Mouse (Mus musculus) skeletal muscle tissue, adult 2 months (tissue): ENCODE data around the gene Egr2.

Experiments used
- DNase-seq: peaks from one replicate; pipeline ENCODE4 v3.0.0-alpha.2; 2012; ENCODE audit warnings: low read depth, low spot score

Egr2 gene

DNA sequence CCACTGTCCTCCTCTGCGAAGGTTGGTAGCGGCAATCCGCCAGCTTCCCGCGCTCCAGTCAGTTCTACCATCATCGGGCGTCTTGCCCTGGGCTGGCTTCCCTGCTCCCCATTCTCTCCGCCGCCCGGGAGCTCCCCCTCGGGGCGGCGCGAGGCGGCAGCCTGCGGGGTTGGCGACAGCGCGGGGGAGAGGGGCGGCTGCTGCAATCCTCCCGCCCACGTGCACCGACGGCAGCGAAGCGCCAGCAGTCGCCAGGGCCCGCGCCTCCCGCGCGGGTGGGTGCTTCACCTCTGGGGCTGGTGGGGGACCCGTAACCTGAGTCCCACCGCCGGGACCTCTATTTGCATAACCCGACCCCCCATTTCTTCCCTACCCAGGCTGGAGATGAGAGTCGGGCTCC lies at the start of gene Egr2:
Gene Egr2, plus strand, starts transcription at position 220 of the 400 bp plus-strand sequence.
- DNase-seq: no peak

DNA sequence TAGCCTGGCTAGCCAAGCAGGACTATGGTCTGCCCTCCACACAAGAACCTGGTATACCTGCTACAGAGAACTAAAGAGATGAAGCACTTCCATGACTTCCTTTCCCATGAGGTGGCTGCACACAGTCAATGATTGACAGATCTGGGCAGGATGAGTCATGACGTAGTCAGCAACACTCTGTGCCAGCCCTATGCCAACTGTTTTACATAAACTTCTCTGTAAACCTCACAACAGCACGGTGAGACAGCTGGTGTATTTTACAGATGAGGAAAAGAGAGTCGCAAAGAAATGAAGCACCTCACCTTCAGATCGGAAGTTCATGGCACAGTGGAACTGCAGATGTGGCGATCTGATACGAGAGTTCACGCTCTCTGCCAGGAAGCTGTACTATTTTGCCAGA lies 47.8 kb upstream of the Egr2 start:
- DNase-seq: no peak

DNA sequence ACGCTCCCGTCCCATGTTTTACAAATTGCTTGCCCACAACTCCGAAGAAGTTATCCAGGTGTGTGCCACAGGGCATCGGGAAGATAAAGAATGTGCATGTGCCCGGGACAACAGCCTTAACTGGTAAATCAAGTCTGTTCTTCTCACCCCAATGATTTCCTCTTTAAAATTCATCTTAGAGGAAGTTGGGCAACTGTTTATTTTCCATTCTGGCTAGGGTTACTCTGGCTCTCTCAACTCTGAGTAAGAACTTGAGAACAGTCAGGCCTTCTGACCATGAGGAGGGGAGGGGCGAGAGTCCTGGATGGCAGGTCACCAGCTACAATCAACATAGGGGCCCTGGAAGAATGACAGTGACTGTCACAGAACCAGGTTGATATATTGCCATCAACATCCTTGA lies 45.4 kb upstream of the Egr2 start:
- DNase-seq: no peak

DNA sequence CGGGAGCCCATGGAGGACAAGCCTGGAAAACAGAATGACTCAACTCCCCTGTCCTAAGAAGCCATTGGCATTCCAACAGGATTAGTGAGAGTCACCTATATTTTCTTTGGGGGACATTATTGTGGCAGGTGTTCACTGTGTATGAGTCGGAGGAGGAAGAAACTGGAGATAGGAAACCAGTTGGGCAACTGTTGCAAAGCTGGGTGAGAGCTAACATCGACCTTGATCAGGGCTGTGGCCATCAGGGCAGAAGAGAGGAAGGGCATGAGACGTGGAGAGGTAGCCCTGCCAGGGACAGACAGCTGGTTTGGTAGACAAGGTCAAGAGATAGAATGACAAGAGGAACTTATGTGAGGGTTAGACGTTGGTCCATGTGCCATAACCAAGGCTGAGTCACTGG lies 44.6 kb upstream of the Egr2 start:
- DNase-seq: no peak

DNA sequence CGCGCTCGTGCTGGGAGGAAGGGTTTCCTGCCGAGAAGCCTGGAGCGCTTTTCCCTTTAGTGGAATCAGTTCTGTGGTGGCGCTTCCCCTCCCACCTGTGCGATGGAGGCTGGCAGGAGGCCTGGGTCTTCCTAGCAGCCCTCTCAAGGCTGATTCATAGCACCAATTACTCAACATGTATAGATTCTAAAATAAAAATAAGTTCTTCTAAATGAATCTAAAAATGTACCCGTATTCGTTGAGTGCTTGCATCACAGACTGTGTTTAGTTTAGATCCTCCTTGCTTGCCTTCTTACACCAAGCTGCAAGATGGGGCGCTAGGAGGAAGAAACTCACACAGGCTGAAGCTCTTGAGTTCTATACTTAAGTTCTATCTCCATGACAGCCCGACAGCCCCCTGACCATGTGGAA lies 43.1 kb upstream of the Egr2 start:
- DNase-seq: no peak

DNA sequence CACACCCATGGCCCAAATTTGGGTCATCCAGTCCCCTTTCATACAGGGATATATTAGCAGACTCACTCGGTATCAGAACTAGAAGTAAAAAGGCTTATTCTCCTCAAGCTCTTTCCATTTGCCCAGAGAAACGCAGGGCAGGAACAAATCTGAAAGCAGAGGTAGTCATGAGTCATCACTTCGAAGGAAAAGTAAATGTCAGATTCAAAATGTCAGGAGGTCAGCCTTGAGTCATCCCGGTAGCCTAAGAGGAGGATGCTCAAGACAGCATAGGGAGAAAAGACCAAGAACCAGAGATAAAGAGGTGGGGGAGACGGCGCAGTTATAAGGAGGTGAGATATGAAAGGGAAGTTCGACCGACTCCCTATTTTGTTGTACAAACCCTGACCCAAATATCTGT lies 41.7 kb upstream of the Egr2 start:
- DNase-seq: no peak

DNA sequence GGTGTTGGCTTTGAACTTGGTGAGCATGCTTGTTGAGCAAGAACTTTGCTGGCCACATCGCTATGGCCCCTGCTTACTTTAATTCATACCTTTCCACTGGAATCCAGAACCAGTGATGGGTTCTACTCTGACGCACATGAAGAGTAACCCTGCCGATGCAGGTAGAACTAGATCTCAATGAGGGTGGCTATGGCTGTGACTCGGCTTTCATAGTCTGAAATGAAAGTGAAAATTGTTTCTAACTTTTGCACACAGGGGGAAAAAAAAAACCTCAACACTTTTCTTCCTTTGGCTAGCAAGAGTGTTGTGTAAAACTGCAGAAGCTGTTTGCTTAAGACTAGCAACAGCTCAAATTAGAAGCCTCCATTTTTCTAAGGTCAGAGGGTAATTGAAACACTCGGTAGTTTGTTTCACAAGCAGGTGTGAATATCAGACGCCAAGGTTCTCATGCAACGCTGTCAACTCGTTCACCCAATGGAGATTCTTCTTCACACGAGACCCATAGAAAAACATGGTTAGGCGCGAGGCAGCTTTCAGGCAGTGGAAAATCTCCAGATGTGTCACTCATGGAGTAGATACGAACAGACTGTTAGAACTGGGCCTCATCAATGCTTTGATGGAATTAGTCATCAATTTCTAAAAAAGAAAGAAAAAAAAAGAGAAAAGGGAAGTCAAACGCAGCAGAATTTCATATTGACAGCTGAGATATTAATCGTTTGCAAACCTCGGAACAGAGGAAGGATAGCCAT lies 38.0 kb upstream of the Egr2 start:
- no peak for DNase-seq

DNA sequence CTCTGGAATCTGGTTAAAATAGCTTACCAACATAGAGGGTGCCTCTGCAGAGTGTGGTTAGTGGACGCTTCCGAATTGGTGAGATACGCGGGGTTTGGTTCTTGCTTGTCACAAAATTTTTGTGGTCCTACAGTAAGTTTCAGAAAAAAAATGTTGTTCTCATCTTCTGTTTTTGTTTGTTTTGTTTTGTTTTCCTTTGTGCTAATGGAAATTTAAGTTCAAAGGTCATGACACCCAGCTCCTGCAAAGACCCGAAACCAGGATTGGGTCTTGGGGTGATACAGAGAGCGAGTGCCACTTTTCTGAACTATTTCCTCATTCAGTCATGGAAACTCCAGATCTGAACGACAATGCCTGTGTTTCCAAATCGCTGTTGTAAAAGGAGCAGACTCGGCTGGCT lies 37.3 kb upstream of the Egr2 start:
- DNase-seq: no peak

DNA sequence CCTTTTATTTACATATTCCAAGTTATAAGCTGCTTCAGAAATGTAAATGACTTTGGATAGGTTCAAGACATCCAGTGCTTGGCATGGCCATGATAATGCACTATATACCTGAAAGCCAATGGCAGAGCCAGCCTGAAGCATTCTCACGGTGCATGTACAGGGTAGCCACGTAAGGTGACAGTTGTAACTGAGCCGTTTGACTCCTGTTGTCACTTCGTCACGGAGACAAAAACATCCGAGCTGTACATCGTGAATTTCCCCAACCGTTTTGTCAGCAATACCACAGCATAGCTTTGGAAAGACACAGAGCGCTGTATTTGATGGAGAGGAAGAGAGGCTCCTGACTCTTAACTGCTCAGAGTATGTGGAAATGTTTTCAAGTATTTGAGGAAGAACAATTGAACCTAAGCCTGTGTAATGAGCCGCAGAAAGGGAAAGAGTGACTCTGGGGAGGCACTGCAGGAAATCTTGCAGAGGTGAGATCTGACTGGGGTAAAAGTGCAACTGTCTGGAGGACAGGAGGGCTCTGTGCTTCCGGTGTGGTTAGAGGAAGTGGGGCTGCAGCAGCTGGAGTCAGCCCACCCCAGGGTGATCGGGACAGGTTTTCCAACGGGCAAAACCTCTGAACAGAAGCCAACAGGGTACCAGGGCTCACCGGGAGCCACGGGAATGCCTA lies 31.8 kb upstream of the Egr2 start:
- DNase-seq: no peak

DNA sequence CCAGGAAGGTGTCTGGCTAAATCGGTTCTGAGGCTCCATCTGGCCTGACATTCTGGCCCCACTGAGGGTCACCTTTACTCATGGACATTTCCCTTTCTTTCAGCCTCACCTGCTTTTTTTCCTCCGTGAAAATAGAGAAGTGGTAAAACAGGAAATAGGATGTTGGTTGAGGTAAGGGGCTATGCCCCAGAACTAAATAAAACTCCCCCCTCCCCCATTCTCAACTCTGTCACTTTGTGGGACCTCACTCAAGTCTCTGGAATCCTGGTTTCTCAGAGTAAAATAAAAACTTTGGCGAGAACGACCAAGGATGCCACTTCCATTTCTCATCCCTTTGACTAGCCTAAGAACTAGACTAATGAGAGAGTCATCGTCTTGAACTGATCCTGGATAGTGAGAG lies 31.2 kb upstream of the Egr2 start:
- DNase-seq: no peak

DNA sequence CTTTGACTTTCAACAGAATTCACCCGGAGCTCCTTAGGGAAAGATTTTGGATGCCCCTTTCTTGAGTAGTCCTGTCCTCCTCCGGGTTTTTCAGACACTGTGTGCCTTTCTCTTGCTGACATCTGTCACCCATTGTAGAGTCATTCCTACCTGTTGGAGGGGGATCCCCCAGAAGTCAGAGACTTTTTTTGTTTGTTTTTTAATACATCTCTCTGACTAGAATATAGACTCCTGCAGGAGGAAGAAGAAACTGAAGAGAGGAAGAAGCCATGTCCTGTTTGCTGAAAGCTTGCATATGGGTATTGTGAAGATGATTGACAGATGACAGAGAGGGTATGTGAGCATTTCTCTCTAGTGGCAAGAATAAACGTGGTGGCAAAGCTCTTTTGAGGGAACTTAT lies 30.0 kb upstream of the Egr2 start:
- no peak for DNase-seq

DNA sequence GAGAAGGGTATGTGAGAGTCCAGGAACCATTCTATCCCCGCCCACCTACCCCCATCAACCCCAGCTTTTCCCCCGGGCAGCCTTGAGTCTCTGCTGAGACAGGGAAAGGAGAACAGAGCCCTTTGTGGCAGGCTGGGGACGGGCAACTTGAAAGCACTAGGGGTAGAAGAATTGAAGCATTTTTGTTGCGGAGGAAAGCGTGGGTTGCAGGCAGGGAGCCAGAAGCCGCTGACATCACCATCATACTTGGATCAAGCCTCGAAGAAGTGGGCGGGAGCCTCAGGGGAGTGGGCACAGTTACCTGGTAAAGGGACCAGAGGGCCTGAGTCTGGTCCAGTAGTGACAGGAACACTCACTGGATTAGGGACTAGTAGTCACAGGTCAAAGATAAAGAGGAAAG lies 23.1 kb upstream of the Egr2 start:
- DNase-seq: no peak

DNA sequence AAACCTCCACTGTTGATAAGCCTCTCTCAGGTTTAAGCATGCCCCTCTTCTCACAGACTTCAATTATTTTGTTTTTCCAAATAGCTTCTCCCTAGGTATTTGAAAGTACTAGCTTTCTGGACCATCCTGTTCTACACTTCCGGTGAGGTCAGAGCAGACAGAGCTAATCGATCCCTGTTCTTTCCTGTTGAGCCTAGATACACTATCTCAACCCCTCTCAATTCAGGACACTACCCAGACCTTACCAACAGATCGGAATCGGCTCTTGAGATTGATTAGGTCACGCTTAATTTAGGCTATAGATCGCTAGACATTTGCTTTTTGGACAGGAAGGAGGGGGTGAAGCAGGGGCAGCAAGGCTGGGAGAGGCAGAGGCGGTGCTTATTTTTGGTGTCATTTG lies 22.4 kb upstream of the Egr2 start:
- DNase-seq: no peak

DNA sequence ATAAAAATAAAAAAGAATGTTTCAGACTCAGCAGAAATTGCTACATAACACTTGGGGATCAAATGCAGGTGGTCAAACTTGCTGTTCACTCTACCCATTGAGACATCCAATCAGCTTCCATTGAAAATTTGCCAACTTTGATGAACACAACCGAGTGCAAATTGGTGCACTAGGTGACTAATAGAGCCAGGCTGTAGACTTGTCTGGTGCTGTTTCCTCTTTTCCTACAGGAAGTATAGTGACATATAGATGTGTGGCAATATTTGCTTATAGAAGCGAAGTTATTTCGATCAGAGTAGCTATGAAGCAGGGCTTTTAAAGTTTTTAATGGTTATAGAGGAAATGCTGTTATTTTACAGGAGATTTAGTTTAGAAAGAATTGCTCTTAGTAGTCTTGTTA lies 16.5 kb upstream of the Egr2 start:
- no peak for DNase-seq

DNA sequence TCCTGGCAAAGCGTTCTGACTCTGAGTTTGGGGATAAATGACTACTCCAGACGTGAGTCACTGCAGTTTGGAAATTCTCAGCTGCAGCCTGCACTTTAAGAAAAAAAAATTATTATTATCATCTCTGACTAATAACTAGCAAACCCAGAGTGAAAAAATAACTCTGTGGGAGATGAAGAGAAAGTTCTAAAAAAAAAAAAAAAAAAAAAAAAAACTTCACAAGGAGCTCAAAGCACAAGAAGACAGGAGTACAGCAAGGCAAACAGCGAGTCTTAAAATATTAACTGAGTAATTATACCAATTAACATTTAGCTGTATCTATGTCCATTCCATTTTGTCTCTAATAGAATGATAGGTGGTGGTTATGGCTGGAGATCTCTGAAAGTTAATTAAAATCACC lies 11.1 kb upstream of the Egr2 start:
- no peak for DNase-seq

DNA sequence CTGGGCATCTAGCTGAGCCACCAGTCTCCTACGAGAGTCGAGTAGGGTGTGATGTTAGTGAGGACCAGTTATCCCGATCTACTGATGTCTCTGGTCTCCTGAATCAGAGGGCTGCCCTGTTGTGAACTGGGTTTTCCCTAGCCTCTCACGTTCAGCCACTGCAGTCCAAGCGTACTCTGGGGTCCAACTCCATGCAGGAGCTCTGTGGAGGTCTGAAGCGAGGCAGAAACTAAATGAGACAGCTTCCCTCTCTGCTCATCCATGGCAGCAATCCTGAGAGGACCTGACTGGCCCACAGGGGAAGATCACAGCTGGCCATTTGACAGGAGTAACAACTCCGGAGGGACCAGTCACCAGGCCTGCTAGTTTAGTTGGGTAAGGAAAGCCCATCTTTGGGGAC lies 10.6 kb upstream of the Egr2 start:
- DNase-seq: no peak

DNA sequence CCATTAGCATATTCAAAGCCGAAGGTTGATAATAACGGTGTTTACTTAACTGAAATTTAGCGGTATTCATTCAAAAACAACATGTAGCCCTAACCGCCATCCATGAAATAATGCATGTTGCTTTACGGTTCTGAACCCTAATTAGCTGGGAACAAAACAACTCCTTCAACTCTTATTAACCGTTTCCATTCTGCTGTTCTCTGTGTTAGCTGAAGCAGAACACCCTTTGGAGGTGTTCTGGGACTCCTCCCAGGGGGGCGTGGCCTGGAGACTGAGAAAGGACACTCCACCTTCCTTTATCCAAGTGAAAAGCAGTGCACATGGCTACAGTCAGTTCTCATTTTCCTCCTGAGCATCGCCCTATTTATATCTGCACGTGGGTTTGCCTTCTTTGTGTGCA lies 8.8 kb upstream of the Egr2 start:
- no peak for DNase-seq

DNA sequence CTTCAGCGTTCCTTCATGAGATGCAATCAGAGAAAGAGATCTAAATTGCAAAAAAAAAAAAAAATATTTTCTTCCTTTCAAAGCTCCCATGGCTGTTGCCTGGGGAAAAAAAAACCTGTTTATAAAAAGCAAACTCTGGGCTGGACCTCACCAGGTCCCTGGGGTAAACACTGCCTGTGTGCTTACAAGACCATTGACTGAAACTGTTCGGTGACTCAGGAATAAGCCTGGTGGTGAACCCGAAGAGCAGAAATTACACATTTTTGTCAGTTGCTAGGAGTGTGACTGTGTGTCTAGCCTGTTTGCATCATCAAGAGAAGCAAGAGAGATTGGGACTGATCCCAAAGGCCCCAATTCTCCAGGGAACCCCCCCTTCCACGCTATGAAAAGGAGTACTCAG lies 5.5 kb upstream of the Egr2 start:
- no peak for DNase-seq

DNA sequence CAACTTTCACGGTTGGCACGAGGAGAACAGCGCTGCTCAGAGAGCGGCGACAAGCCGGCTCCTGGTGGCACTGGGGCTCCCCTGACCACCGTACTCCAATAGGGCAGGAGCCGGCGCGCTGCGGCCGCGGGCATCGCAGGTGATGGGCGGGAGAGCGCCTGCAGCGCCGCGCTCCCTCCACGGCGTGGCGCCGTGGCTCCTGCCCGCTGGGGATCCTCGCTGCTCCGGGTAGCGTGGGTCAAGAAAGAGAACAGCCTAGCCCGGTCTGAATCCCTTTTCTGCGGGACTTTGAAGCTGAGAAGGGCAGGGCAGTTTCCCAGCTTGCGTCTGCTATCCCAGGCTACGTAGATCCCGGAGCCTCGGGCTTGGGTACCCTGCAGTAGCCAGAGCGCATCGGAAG lies 697 bp downstream of the Egr2 start:
- DNase-seq: peak; percentile 51

DNA sequence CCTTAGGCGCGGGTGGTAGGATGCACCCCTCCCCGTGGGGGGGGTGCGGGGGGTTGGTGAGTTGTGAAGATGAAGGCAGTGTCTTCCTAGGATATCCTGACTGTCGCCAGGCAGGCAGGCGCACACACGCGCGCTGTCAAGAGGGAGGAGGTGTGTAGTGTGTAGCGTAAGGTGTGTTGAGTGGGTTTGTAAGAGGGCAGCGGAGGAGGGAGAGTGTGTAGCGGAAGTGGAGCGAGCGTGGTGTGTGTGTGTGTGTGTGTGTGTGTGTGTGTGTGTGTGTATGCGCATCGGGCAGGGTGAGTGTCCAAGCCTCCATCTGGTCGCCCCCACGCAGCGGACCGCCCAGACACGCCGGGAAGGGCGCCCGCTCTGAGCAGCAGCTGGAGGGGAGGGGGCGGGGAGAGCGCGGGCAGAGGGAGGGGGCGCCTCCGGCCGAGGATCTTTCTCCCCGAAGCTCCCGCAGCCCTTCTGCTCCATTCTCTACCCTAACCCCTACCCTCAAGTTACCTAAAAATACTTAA lies 1.4 kb downstream of the Egr2 start:
- DNase-seq: no peak

DNA sequence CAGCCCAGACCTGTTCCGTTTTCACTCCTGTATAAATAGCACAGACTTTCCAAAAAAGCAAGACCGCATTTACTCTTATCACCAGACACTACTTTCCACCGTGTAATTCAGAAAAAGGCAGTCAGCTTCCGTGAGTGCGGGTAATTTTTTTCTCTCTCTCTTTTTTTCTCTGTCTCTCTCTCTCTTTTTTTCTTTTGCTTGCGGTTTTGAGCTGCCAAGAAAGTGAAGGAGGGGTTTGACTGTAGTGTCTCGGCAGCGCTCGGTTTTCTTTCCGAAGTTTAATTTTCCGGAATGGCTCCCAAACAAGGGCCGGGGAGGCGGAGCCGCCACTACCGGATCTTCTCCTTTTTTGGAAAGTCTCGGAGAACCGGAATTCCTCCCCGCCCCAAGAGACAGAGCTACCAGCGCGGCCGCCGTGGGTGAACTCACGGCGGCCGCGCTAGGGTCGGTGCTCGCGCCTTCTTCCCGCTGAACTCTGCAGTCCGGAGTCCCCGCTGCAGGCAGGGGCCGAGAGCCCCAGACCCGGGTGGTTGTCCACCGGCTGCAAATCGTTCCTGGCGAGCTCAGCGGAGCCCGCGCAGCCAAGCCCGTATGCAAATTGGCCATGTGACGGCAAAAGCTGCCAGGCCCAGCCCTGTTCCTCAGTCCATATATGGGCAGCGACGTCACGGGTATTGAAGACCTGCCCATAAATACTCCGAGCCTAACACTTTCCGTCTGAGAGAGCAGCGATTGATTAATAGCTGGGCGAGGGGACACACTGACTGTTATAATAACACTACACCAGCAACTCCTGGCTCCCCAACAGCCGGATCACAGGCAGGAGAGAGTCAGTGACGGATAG lies 2.1 kb downstream of the Egr2 start:
- DNase-seq: peak; percentile 86

DNA sequence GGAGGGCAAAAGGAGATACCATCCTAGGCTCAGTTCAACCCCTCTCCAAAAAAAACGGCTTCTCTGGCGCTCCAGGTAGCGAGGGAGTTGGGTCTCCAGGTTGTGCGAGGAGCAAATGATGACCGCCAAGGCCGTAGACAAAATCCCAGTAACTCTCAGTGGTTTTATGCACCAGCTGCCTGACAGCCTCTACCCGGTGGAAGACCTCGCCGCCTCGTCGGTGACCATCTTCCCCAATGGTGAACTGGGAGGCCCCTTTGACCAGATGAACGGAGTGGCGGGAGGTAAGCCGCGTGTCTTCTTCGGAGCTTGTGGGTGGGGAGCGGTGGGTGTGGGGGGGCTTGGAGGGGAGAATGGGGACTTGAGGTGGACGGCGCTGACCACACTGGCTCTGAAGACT lies 2.8 kb downstream of the Egr2 start:
- no peak for DNase-seq
